Mouse (Mus musculus): Measurements from ENCODE around the gene H1foo.

Gene H1foo

GRCm38 (mm10) chr6:115962439-115963085 is 17.8 kb downstream of the H1foo start:
- no peak for DNase-seq (ENCODE audit: low spot score)

GRCm38 (mm10) chr6:115963656-115964055 is 18.9 kb downstream of the H1foo start:
- no peak for DNase-seq (ENCODE audit: low spot score)

- DNase-seq (ENCODE audit: low spot score): no peak
Measured at GRCm38 (mm10) chr6:115966227-115966966, 21.7 kb downstream of the H1foo start.

- no peak for DNase-seq (ENCODE audit: low spot score)
Measured at GRCm38 (mm10) chr6:115967291-115967880, 22.6 kb downstream of the H1foo start.

GRCm38 (mm10) chr6:115968086-115968485 is 23.3 kb downstream of the H1foo start:
- DNase-seq (ENCODE audit: low spot score): no peak

GRCm38 (mm10) chr6:115968700-115969099 is 24.0 kb downstream of the H1foo start:
- no peak for DNase-seq (ENCODE audit: low spot score)

- no peak for DNase-seq (ENCODE audit: low spot score)
Measured at GRCm38 (mm10) chr6:115969103-115969502, 24.4 kb downstream of the H1foo start.

GRCm38 (mm10) chr6:115969952-115970351 is 25.2 kb downstream of the H1foo start:
- DNase-seq (ENCODE audit: low spot score): no peak

GRCm38 (mm10) chr6:115971273-115972060 is 26.7 kb downstream of the H1foo start:
- DNase-seq (ENCODE audit: low spot score): no peak

GRCm38 (mm10) chr6:115972083-115972764 is 27.5 kb downstream of the H1foo start:
- DNase-seq (ENCODE audit: low spot score): no peak

- no peak for DNase-seq (ENCODE audit: low spot score)
Measured at GRCm38 (mm10) chr6:115973139-115973875, 28.6 kb downstream of the H1foo start.

GRCm38 (mm10) chr6:115973881-115974662 is 29.3 kb downstream of the H1foo start:
- no peak for DNase-seq (ENCODE audit: low spot score)

- no peak for DNase-seq (ENCODE audit: low spot score)
Measured at GRCm38 (mm10) chr6:115975606-115976005, 30.9 kb downstream of the H1foo start.

GRCm38 (mm10) chr6:115977810-115978209 is 33.1 kb downstream of the H1foo start:
- no peak for DNase-seq (ENCODE audit: low spot score)

- DNase-seq (ENCODE audit: low spot score): no peak
Measured at GRCm38 (mm10) chr6:115978596-115978995, 33.9 kb downstream of the H1foo start.

- DNase-seq (ENCODE audit: low spot score): no peak
Measured at GRCm38 (mm10) chr6:115982889-115983288, 38.2 kb downstream of the H1foo start.

GRCm38 (mm10) chr6:115983306-115984038 is 38.7 kb downstream of the H1foo start:
- no peak for DNase-seq (ENCODE audit: low spot score)

GRCm38 (mm10) chr6:115984580-115984979 is 39.8 kb downstream of the H1foo start:
- no peak for DNase-seq (ENCODE audit: low spot score)

- no peak for DNase-seq (ENCODE audit: low spot score)
Measured at GRCm38 (mm10) chr6:115985622-115986021, 40.9 kb downstream of the H1foo start.

Data from layer of hippocampus, adult 9-10 months (tissue).